Mouse (Mus musculus) midbrain, embryonic 11.5 days (tissue): ENCODE data around the gene Mogs. TPM values are rescaled to one million over a fixed set of nuclear protein-coding genes. Genes with fewer than 3 reads are reported as not detected.

Experiments
- ATAC-seq: fragments of 200-750 bp; cut with Nextera tagmentation; 2 replicates; pipeline ENCODE4 v1.8.0; 2017; ENCODE audit warnings: moderate TSS enrichment, moderate library complexity; ENCODE audit not compliant: low FRiP score
- DNase-seq: peaks from one replicate; pipeline ENCODE4 v3.0.0; 2015; ENCODE audit warnings: low spot score; ENCODE audit errors: missing footprints
- H3K27ac ChIP-seq: fragments of 300-500 bp; sonication (generic); 2 replicates; pipeline ENCODE4 v1.5.1; 2014; ENCODE audit warnings: low read depth, low read length
- H3K27me3 ChIP-seq: fragments of 300-500 bp; sonication (generic); 2 replicates; pipeline ENCODE4 v1.6.1; 2014; ENCODE audit warnings: mild to moderate bottlenecking, low read length, moderate library complexity, mixed read lengths; ENCODE audit not compliant: control insufficient read depth, insufficient read depth
- H3K36me3 ChIP-seq: fragments of 300-500 bp; sonication (generic); 2 replicates; pipeline ENCODE4 v1.6.1; 2014; ENCODE audit warnings: mild to moderate bottlenecking, low read length, moderate library complexity, mixed read lengths; ENCODE audit not compliant: control insufficient read depth, insufficient read depth
- H3K4me1 ChIP-seq: fragments of 300-500 bp; sonication (generic); 2 replicates; pipeline ENCODE4 v1.6.1; 2014; ENCODE audit warnings: low read length; ENCODE audit not compliant: control insufficient read depth, insufficient read depth
- H3K4me2 ChIP-seq: fragments of 300-500 bp; sonication (generic); 2 replicates; pipeline ENCODE4 v1.6.1; 2014; ENCODE audit warnings: mild to moderate bottlenecking, moderate library complexity
- H3K4me3 ChIP-seq: fragments of 300-500 bp; sonication (generic); 2 replicates; pipeline ENCODE4 v1.5.1; 2014; ENCODE audit warnings: low read depth, low read length
- H3K9ac ChIP-seq: fragments of 300-500 bp; sonication (generic); 2 replicates; pipeline ENCODE4 v1.6.1; 2014; ENCODE audit warnings: low read length
- H3K9me3 ChIP-seq: fragments of 300-500 bp; sonication (generic); 2 replicates; pipeline ENCODE4 v1.6.1; 2016; ENCODE audit warnings: low read length; ENCODE audit not compliant: control insufficient read depth
- WGBS: fragments of 180-500 bp; shearing (Covaris S2); extraction: QIAGEN DNeasy Blood & Tissue Kit; methylation state at CpG from one replicate; pipeline ENCODE4 v1.1.7; 2014; 5-methylcytosine and 5-hydroxymethylcytosine counted together
- polyA plus RNA-seq: library from polyadenylated mRNA; unstranded; fragments of >200 nt; fragmentation: Nextera tagmentation; extraction: Ambion mirVana; gene quantifications from 2 replicates; pipeline ENCODE4 v1.2.1, GENCODE M21; 2014

Gene Mogs
- polyA plus RNA-seq, 1 experiment from 2014 or later, result 23.4 TPM

DNA sequence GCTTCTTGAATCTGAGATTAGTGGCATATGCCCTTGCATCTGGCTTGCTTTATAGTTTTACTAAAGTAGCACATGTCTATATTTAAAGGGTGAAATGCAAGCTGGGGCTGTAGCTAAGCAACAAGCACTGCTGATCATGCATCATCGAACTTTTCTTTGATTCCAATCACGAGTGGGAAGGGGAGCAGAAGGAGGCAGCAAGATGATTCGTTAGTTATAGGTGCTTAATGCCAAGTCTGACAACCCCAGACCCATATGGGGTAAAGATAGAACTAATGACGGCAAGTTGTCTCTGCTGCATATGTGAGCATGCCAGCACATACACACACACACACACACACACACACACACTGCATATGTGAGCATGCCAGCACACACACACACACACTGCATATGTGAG is 11.1 kb upstream of the Mogs start:
- Histone ChIP-seq H3K4me1 (peaks cover 21% of the 10 kb centered on the region), H3K4me2 (no peak overlapping the region), H3K9ac (no peak overlapping the region), H3K27ac (no peak overlapping the region), H3K4me3 (no peak overlapping the region), H3K36me3 (no peaks in the 10 kb centered on the region), H3K27me3 (peaks cover 9% of the 10 kb centered on the region; the same call in 1 of the 2 replicates), H3K9me3 (no peaks in the 10 kb centered on the region)
- DNase-seq (no peak), ATAC-seq (no peak)
- 78% methylated on average over 4 of the region's 4 CpGs for WGBS

DNA sequence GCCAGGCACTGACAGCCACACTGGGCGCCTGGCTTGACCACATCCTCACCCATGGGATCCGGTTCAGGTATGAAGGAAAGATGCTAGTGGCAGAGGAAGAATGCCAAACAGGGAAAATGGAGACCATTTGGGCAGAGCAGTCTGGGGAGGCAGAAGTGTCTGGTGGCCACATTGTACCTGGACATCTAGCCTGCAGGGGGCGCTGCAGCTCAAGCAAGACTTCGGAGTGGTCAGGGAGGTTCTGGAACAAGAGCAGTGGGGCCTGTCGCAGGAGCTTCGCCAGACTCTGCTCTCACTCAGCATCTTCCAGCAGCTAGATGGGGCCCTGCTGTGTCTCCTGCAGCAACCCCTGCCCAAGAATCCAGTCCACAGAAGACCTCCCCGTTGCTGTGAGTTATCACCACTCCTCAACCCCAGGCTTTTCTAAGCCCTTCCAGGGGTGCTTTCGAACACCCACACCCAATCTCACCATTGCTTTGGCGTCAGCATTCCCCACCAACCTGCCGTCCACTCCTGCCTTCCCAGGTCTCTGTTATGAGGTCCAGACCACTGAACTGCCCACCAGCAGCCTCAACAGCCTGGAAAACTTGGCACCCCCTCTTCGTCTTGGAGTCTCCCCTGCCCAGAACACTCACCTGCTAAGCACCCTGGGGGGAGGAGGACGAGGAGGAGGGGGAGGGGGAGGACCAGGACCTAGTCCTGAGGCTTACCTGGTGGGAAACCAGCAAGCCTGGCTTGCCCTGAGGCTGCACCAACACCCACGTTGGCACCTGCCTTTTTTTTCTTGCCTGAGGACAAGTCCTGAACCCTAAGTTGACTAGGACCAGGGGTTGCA is 7.5 kb upstream of the Mogs start:
- WGBS, result 42% methylated on average over 12 of the region's 13 CpGs
- ATAC-seq (peak; percentile 51), DNase-seq (peak; percentile 94)
- H3K9ac ChIP-seq, result peak overlapping the region; percentile 93
- H3K36me3 ChIP-seq, result no peaks in the 10 kb centered on the region
- H3K4me3 ChIP-seq, result peak overlapping the region; percentile 94
- peak overlapping the region; percentile 91 for H3K4me2 ChIP-seq
- peaks cover 7% of the 10 kb centered on the region; the same call in 1 of the 2 replicates for H3K27me3 ChIP-seq
- H3K4me1 ChIP-seq, result peaks cover 19% of the 10 kb centered on the region
- H3K9me3 ChIP-seq, result no peaks in the 10 kb centered on the region
- H3K27ac ChIP-seq, result no peak overlapping the region

DNA sequence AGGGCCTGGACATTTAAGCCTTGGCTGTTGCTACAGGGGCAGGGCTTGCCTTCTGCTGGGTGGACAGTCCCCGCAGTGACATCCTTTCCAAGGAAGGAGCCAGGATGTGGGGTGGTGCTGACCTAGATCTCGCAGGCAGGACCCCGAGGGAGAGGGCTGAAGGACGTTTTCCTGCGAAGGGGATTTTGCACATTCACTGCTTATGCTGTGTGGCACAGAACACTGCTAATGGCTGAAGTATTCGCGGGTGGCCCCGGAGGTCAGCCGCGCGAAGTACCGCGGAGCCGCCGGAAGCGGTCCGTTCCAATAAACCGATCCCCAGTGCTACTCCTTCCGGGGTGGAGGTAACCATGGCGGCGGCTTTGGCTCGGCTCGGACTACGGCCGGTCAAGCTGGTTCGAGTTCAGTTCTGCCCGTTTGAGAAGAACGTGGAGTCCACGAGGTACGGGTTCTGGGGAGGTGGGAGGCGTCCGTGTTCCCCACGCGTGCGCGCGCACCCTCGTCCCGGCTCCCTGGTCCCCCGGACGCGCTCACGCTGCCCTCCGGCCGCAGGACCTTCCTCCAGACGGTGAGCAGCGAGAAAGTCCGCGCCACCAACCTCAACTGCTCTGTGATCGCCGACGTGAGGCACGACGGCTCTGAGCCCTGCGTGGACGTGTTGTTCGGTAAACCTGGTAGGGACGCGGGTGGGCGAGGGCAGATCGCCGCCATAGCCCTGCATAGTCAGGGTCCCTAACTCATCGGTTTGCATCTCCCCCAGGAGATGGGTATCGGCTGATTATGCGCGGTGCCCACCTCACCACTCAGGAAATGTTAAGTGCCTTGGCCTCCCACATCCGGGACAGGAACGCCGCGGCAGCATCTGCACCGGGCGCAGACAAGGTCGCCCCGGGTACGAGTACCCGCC is 6.3 kb upstream of the Mogs start, which contains the start of gene Mrpl53:
TSS of gene Mrpl53 (plus strand) at position 279 of the 907 bp plus-strand sequence.
- Histone ChIP-seq H3K4me2 (peak within 1 kb of the TSS; percentile 91), H3K9ac (peak within 1 kb of the TSS; percentile 93), H3K27me3 (no peaks in the 10 kb centered on the region), H3K36me3 (no peaks in the 10 kb centered on the region), H3K4me1 (peaks cover 14% of the 10 kb centered on the region), H3K9me3 (no peaks in the 10 kb centered on the region), H3K4me3 (peak within 1 kb of the TSS; percentile 94), H3K27ac (peak within 1 kb of the TSS; percentile 65)
- DNase-seq (peak; percentile 98), ATAC-seq (peak; percentile 91)
- 1% methylated on average over 74 of the region's 76 CpGs for WGBS

- WGBS, result 88% methylated on average over 4 of the region's 4 CpGs
- ATAC-seq (no peak), DNase-seq (no peak)
- peaks cover 25% of the 10 kb centered on the region for H3K4me1 ChIP-seq
- H3K9me3 ChIP-seq, result no peaks in the 10 kb centered on the region
- no peak overlapping the region for H3K4me3 ChIP-seq
- H3K9ac ChIP-seq, result no peak overlapping the region
- H3K4me2 ChIP-seq, result no peak overlapping the region
- H3K36me3 ChIP-seq, result no peaks in the 10 kb centered on the region
- H3K27me3 ChIP-seq, result no peaks in the 10 kb centered on the region
- H3K27ac ChIP-seq, result no peak overlapping the region
These were observed 3.7 kb upstream of the Mogs start for GRCm38 (mm10) chr6:83111510-83112136.

DNA sequence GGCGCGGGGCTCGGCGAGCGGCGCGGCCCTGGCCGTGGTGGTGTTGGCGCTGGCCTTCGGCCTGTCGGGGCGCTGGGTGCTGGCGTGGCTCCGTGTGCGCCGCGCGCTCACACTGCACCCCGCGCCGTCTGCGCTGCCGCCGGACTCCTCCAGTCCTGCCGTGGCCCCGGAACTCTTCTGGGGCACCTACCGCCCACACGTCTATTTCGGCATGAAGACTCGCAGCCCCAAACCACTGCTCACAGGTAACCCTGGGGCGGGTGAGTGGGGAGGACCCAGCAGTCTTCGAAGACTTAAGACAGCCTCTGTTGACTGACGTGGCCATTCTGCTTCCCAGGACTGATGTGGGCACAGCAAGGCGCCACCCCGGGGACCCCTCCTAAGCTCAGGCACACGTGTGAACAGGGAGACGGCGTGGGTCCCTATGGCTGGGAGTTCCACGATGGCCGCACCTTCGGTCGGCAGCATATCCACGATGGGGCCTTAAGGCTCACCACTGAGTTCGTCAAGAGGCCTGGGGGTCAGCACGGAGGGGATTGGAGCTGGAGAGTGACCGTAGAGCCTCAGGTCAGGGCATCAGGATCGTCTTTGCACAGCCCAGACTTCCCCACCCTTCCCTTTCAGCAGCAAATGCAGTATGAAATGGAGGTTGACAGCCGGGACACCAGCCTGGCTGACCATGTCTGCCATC is 531 bp downstream of the Mogs start:
- H3K27me3 ChIP-seq, result no peaks in the 10 kb centered on the region
- peak overlapping the region; percentile 63 for H3K27ac ChIP-seq
- no peak; the same call in 1 of the 2 replicates for ATAC-seq
- H3K4me1 ChIP-seq, result peaks cover 23% of the 10 kb centered on the region
- peak overlapping the region; percentile 77 for H3K4me2 ChIP-seq
- no peaks in the 10 kb centered on the region; the same call in 1 of the 2 replicates for H3K36me3 ChIP-seq
- H3K9me3 ChIP-seq, result no peaks in the 10 kb centered on the region
- 2% methylated on average over 45 of the region's 48 CpGs for WGBS
- peak; percentile 91 for DNase-seq
- H3K4me3 ChIP-seq, result peak overlapping the region; percentile 77
- H3K9ac ChIP-seq, result peak overlapping the region; percentile 86

- H3K27ac ChIP-seq, result no peak overlapping the region
- 81% methylated on average over 11 of the region's 11 CpGs for WGBS
- no peak for ATAC-seq
These were observed 1.3 kb downstream of the Mogs start for GRCm38 (mm10) chr6:83116373-83117164.

GRCm38 (mm10) chr6:83117165-83117438 is 1.8 kb downstream of the Mogs start:
- ATAC-seq (no peak), DNase-seq (no peak)
- Histone ChIP-seq H3K4me2 (no peak overlapping the region), H3K36me3 (no peaks in the 10 kb centered on the region; the same call in 1 of the 2 replicates), H3K9me3 (no peaks in the 10 kb centered on the region), H3K4me1 (peaks cover 24% of the 10 kb centered on the region), H3K9ac (no peak overlapping the region), H3K27ac (no peak overlapping the region), H3K4me3 (no peak overlapping the region), H3K27me3 (no peaks in the 10 kb centered on the region)
- WGBS, result 92% methylated on average over 4 of the region's 4 CpGs

More at GRCm38 (mm10) chr6:83116373-83117164, 1.3 kb downstream of the Mogs start:
- Histone ChIP-seq H3K9me3 (no peaks in the 10 kb centered on the region), H3K4me2 (peak overlapping the region; percentile 77), H3K4me1 (peaks cover 23% of the 10 kb centered on the region), H3K27me3 (no peaks in the 10 kb centered on the region), H3K36me3 (no peaks in the 10 kb centered on the region; the same call in 1 of the 2 replicates), H3K9ac (peak overlapping the region; percentile 86), H3K4me3 (peak overlapping the region; percentile 77)
- DNase-seq, result no peak

- H3K27me3 ChIP-seq, result no peaks in the 10 kb centered on the region
- no peak for ATAC-seq
- no peak overlapping the region for H3K27ac ChIP-seq
- no peaks in the 10 kb centered on the region for H3K9me3 ChIP-seq
- H3K4me3 ChIP-seq, result no peak overlapping the region
- H3K4me2 ChIP-seq, result no peak overlapping the region
- 93% methylated on average over 13 of the region's 13 CpGs for WGBS
- H3K9ac ChIP-seq, result no peak overlapping the region
- no peaks in the 10 kb centered on the region; the same call in 1 of the 2 replicates for H3K36me3 ChIP-seq
- peaks cover 30% of the 10 kb centered on the region for H3K4me1 ChIP-seq
- no peak for DNase-seq
These were observed 2.3 kb downstream of the Mogs start for GRCm38 (mm10) chr6:83117616-83118015.
